Mouse (Mus musculus) CD4-positive naive resting alpha-beta T cell, adult 76 days (primary cell): ENCODE measurements around the gene Olfr204. TPM values are rescaled to one million over a fixed set of nuclear protein-coding genes. Genes with fewer than 3 reads are reported as not detected.

Experiments used
- total RNA-seq: library from RNA; stranded (reverse); gene quantifications from one replicate; pipeline ENCODE4 v1.2.4, GENCODE M21; 2023

Olfr204 gene
- not detected for total RNA-seq

DNA sequence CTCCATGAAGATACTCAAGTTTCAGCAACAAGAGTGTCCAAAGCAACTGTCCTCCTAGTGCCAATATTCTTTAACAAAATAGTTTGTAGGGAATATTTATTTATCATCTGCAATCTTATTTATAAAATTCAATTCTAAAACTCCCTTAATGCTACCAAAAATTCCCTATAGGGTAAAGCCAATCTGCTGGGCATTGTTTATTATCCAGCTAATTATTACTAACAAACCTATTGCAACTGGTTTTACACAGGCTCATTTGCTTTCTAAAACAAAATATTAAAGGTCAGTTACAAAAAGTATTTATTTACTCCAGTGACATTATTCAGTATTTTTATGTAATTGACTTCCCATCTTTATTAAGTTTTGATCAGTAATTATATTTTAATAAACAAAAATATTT lies at the start of gene Olfr204:
TSS of gene Olfr204 (minus strand) at position 101 of the 400 bp plus-strand sequence.

DNA sequence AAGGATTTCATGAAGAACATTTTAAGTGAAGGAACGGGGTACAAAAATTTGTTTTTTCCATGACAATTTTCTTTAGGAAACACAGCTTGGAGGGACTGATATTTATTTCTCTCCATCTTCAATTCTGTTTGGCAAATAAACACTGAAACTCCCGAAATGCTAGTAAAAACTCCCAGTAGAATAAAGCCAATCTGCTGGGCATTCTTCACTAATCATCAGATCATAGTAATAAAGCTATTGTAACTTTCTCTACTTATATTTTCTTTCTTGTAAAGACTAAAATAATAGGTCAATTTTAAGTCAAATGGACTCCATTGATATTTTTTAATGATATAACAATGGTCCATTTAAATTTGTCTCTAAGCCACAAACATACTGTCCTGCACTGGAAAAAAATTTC lies 45.8 kb upstream of the Olfr204 start, which contains the start of gene Olfr209:
TSS of gene Olfr209 (minus strand) at position 101 of the 400 bp plus-strand sequence.

DNA sequence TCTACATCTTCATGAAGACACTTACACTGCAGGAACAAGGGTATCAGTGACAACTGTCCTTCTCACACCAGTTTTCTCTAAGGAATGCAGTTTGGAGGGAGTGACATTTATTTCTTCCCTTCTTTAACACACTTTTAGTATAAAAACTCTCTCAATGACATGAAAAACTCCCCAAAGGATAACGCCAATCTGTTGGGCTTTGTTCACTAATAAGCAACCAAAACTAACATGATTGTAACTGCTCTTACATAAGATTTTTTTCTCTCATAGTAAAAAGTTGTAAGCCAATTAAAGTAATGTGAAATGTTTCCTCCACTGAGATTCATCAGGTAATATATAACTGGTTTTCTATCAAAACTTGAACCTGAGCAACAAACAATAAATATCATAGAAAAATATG lies 31.1 kb upstream of the Olfr204 start, which contains the start of gene Olfr206:
TSS of gene Olfr206 (minus strand) at position 101 of the 400 bp plus-strand sequence.

DNA sequence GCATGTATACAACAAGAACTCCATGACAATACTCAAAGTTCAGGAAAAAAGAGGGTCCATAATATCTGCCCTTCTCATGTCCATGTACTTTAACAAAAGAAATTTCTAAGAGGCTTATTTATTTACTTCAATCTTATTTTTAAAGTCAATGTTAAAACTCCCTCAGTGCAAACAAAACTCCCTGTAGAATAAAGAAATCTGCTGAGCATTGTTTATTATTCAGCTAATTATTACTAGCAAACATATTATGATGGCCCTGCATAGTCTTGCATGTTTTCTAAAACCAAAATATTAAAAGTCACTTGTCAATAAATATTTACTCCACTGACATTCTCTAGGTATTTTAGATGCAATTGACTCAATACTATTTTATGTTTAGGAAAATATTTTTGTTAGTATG lies 13.0 kb upstream of the Olfr204 start, which contains the start of gene Olfr205:
TSS of gene Olfr205 (minus strand) at position 101 of the 400 bp plus-strand sequence.

DNA sequence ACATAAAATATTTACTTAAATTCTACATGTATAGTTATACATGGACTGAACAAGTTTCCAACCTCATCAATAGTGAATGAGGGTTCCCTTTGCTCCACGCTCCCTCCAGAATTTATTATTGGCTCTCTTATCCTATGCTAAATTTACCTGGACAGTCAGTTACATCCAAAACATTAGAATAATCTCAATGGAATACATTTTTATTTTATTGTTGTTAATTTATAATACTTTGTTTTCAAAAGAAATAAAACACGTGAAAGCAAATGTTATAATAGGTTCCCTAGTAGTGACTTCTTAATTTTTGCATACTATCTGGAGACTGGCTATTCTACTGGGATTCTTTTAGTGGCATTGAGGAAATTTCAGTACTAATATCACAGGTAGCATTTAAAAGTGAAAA lies 19.5 kb downstream of the Olfr204 start, which contains the start of gene Olfr203:
TSS of gene Olfr203 (plus strand) at position 301 of the 400 bp plus-strand sequence.

DNA sequence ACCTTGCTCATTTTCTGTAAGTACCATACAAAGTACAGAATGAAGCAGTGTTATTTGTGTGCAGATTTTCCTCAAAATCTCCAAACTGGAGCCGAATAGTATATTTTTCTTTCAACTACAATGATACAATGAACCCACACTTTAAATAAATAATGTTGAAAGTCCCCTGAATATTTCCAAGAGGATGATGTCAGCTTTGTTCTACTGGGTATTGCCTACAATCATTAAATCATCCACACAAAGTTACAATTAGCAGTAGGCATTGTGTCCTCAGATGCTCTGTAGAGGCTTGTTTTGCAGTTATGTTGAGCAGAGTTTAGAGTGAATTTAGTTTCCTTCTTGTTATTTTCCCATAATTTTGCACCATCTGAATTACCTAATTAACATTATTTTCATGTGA lies 31.4 kb downstream of the Olfr204 start, which contains the start of gene Olfr202:
TSS of gene Olfr202 (minus strand) at position 101 of the 400 bp plus-strand sequence.

DNA sequence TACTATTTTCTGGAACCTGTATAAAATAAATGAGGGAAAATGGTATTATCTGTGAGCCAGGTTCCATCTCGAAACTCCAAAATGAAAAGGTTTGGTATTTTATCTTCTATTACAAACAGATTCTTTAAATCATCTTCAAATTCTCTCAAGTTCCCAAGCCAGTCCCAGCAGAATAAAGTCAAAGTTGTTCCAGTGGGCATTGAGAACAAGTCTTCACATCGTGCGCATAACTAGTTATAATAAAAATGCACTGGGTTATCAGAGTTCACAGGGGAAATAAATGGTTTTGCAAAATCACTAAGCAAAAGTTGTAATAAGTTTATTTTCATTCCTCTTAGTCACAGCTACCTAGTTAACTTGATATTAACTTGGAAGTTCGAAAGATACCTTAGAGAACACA lies 45.5 kb downstream of the Olfr204 start, which contains the start of gene Olfr201:
TSS of gene Olfr201 (minus strand) at position 101 of the 400 bp plus-strand sequence.

Other genes with a start within 250 kb of the Olfr204 start
- not detected for gene Olfr190, start 240.2 kb downstream of the Olfr204 start, total RNA-seq
- not detected for gene Olfr191, start 228.4 kb downstream of the Olfr204 start, total RNA-seq
- not detected for gene Olfr193, start 206.4 kb downstream of the Olfr204 start, total RNA-seq
- not detected for gene Olfr194, start 197.2 kb downstream of the Olfr204 start, total RNA-seq
- gene Olfr195, start 171.2 kb downstream of the Olfr204 start, total RNA-seq: not detected
- not detected for gene Olfr196, start 147.8 kb downstream of the Olfr204 start, total RNA-seq
- gene Olfr198, start 114.7 kb downstream of the Olfr204 start, total RNA-seq: not detected
- gene Olfr199, start 98.5 kb downstream of the Olfr204 start, total RNA-seq: not detected
- not detected for gene Olfr201, start 45.6 kb downstream of the Olfr204 start, total RNA-seq
- gene Olfr202, start 31.5 kb downstream of the Olfr204 start, total RNA-seq: not detected
- gene Olfr203, start 19.4 kb downstream of the Olfr204 start, total RNA-seq: not detected
- gene Olfr205, start 12.9 kb upstream of the Olfr204 start, total RNA-seq: not detected
- gene Olfr206, start 31.0 kb upstream of the Olfr204 start, total RNA-seq: not detected
- gene Olfr209, start 45.7 kb upstream of the Olfr204 start, total RNA-seq: not detected
- gene Gabrr3, start 89.1 kb upstream of the Olfr204 start, total RNA-seq: not detected
- 30.3 TPM for gene Riox2, start 153.5 kb upstream of the Olfr204 start, total RNA-seq